Mouse (Mus musculus) E14TG2a.4 (cell line): ENCODE results near the gene Spg7.

Source experiments
- CTCF ChIP-seq: conservative IDR thresholded peaks from 2 replicates; pipeline ENCODE4 v1.5.1; 2014; ENCODE audit warnings: low read length
- POU5F1 ChIP-seq: IDR thresholded peaks from 2 replicates; pipeline ENCODE4 v1.6.1; 2014; ENCODE audit warnings: low read length, borderline replicate concordance

GRCm38 (mm10) chr8:123141741-123142462 lies 79.2 kb downstream of the Spg7 start:
- TF ChIP-seq CTCF (no peak), POU5F1 (no peak)
